Mouse (Mus musculus): ENCODE measurements around the gene Gm20388.

DNA sequence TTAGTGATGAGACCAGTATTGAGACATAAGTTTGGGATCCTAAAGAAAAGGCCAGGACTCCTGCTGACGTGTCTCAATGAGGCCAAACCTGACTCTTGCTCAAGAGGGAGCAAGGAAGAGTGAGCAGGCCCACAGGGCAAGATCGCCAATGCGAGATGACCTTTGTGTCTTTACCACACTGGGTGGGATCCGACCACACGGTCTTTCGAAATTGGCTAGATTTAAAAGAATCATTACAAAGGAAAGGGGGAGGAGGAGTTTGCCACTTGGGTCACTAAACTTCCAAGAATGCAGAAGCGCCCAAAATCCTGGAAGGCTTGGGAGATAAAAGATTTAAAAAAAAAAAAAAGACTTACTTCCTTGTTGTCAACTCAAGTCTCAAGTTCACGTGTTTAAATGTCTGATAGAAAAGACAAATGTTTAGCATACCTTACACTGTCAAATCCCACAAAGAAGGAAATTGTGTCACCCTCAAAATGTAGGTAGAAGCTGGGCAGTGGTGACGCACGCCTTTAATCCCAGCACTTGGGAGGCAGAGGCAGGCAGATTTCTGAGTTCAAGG is 1936.7 kb downstream of the Gm20388 start:
- no peak for TF ChIP-seq CTCF (IDR thresholded peaks at IDR 0.05; ENCODE audit: borderline replicate concordance, insufficient read depth, low read depth, low read length)
- no peak for TF ChIP-seq POLR2A (IDR thresholded peaks at IDR 0.05; ENCODE audit: borderline replicate concordance, insufficient read depth, low read length)
